Comparison of ENCODE assay signal across 20 mouse cellular contexts in the genomic region with DNA sequence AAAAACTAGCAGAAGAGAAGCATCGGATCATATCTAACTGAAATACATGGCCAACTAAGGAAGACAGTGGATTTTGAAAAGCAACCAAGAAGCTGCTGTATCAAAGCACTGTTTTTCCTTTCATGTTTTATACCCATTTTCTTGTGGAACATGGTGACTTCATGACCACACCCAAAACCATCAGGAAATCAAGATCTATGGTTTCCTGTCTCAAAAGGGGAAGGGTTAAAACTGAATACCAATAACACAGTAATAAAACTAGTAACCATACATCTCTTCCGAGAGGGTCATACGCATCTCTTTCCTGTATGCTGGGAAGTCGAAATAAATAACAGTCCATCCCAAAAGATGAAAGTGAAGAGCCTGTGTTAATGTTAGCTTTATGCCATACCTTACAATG.
DNase-seq lines count a peak whose midpoint lies in the region; ATAC-seq and TF ChIP-seq lines count a peak whose summit lies in the region.
"Had no signal": no experiment of that assay in that cellular context is flagged by ENCODE, and none has a peak within 500 bp of the region (broad histone marks: within the 10 kb centered on the region; RNA-seq: fewer than 3 reads in every experiment).

No protein-coding gene starts in this region.

- H3K9ac ChIP-seq in MEL (ENCODE audit: control insufficient read depth, low read depth, low read length, poor library complexity, severe bottlenecking), result no peak overlapping the region
- H3K9ac ChIP-seq in midbrain, embryonic 13.5 days (replicated peaks), result no peak overlapping the region
- no peak overlapping the region for H3K9ac ChIP-seq in midbrain, embryonic 11.5 days (ENCODE audit: low read length)
- H3K9ac ChIP-seq: embryonic facial prominence, embryonic 12.5 days; forebrain, embryonic 15.5 days; heart, embryonic 13.5 days; hindbrain, embryonic 12.5 days had no signal

- peak in 1 of 2 experiments; percentile 19; a peak in 1 of 4 replicates for TF ChIP-seq EP300 in MEL (IDR thresholded peaks at IDR 0.05; ENCODE audit: low read depth in 1 of 2, low read length in 2 of 2)

- H3K79me2 ChIP-seq in MEL (ENCODE audit: control insufficient read depth, insufficient read depth, low read length, poor library complexity), result no peaks in the 10 kb centered on the region

- TF ChIP-seq RAD21 in MEL (IDR thresholded peaks at IDR 0.05; ENCODE audit: low read depth, low read length), result no peak

- no peak overlapping the region for H3K4me3 ChIP-seq in MEL (ENCODE audit: control insufficient read depth in 1 of 2, insufficient read depth in 1 of 2, low read depth in 2 of 2, low read length in 2 of 2)
- H3K4me3 ChIP-seq in midbrain, embryonic 13.5 days (replicated peaks), result no peak overlapping the region
- H3K4me3 ChIP-seq in midbrain, embryonic 11.5 days (ENCODE audit: low read depth, low read length), result no peak overlapping the region
- H3K4me3 ChIP-seq: embryonic facial prominence, embryonic 12.5 days; forebrain, embryonic 15.5 days; heart, embryonic 13.5 days; hindbrain, embryonic 12.5 days had no signal

- no peak for TF ChIP-seq POLR2A in MEL (IDR thresholded peaks at IDR 0.05; ENCODE audit: control insufficient read depth in 1 of 2, insufficient read depth in 1 of 2, low read depth in 1 of 2, low read length in 2 of 2, poor library complexity in 1 of 2)

- peak; percentile 82 for ATAC-seq in inflammation-experienced regulatory T-cells, adult 6 months
- ATAC-seq in midbrain, embryonic 13.5 days, result no peak
- no peak for ATAC-seq in midbrain, embryonic 11.5 days (ENCODE audit: low FRiP score)
- ATAC-seq: forebrain, embryonic 15.5 days; hindbrain, embryonic 16.5 days; intestine, embryonic 16.5 days had no signal

- H3K27ac ChIP-seq in MEL (ENCODE audit: control insufficient read depth, low read depth, low read length), result peak overlapping the region; percentile 70
- H3K27ac ChIP-seq in midbrain, embryonic 13.5 days, result no peak overlapping the region
- H3K27ac ChIP-seq in midbrain, embryonic 11.5 days (ENCODE audit: low read depth, low read length), result no peak overlapping the region
- H3K27ac ChIP-seq: embryonic facial prominence, embryonic 12.5 days; forebrain, embryonic 15.5 days; heart, embryonic 13.5 days; hindbrain, embryonic 12.5 days had no signal

- WGBS in midbrain, embryonic 13.5 days, result 94% methylated on average over 4 of the region's 4 CpGs
- 94% methylated on average over 4 of the region's 4 CpGs for WGBS in midbrain, embryonic 11.5 days

- H3K9me3 ChIP-seq in MEL (replicated peaks; ENCODE audit: insufficient read depth, low read length), result no peaks in the 10 kb centered on the region
- H3K9me3 ChIP-seq in midbrain, embryonic 13.5 days, result no peaks in the 10 kb centered on the region
- H3K9me3 ChIP-seq in midbrain, embryonic 11.5 days (ENCODE audit: control insufficient read depth, low read length), result no peaks in the 10 kb centered on the region
- H3K9me3 ChIP-seq: forebrain, embryonic 15.5 days; heart, embryonic 13.5 days; hindbrain, embryonic 12.5 days had no signal

- H3K4me1 ChIP-seq in MEL (ENCODE audit: control insufficient read depth in 1 of 2, insufficient read depth in 2 of 2, low read length in 2 of 2), result peaks cover 9 to 26% of the 10 kb centered on the region in 2 experiments
- H3K4me1 ChIP-seq in midbrain, embryonic 13.5 days (replicated peaks), result no peaks in the 10 kb centered on the region
- H3K4me1 ChIP-seq in midbrain, embryonic 11.5 days (ENCODE audit: control insufficient read depth, insufficient read depth, low read length), result no peaks in the 10 kb centered on the region
- H3K4me1 ChIP-seq: embryonic facial prominence, embryonic 12.5 days; forebrain, embryonic 15.5 days; hindbrain, embryonic 12.5 days had no signal

- H3K4me2 ChIP-seq in midbrain, embryonic 13.5 days (replicated peaks), result no peak overlapping the region
- H3K4me2 ChIP-seq in midbrain, embryonic 11.5 days, result no peak overlapping the region
- H3K4me2 ChIP-seq: embryonic facial prominence, embryonic 12.5 days; forebrain, embryonic 15.5 days; heart, embryonic 13.5 days; hindbrain, embryonic 12.5 days had no signal

- TF ChIP-seq CTCF in MEL (IDR thresholded peaks at IDR 0.05 in 2 of 3, conservative IDR thresholded peaks at IDR 0.05 in 1 of 3; ENCODE audit: control insufficient read depth in 1 of 3, insufficient read depth in 1 of 3, low read depth in 2 of 3, low read length in 3 of 3, poor library complexity in 1 of 3, severe bottlenecking in 1 of 3), result no peak

- DNase-seq in CD4-positive helper T cell, adult 2 months (ENCODE audit: low read depth, low spot score), result peak; percentile 60
- peak; percentile 37 for DNase-seq in MEL (ENCODE audit: low read depth, low spot score)
- peak; percentile 23 for DNase-seq in splenic B cell, adult 2 months (ENCODE audit: low read depth, low spot score)
- no peak for DNase-seq in testis, postnatal 14 days (ENCODE audit: low spot score)
- DNase-seq in midbrain, embryonic 11.5 days (ENCODE audit: low spot score, missing footprints), result no peak
- DNase-seq: adrenal gland, postnatal 10 days; cerebellum, adult 11 months; cerebellum, adult 8-10 months; cerebellum, postnatal 14 days; gastrocnemius, postnatal 14 days; heart, postnatal 36 days had no signal

- H3K36me3 ChIP-seq in MEL (ENCODE audit: control insufficient read depth in 1 of 2, insufficient read depth in 2 of 2, low read length in 2 of 2), result peaks cover 0 to 29% of the 10 kb centered on the region in 2 experiments; a peak in 2 of 4 replicates
- H3K36me3 ChIP-seq in splenic B cell, adult 2 months (ENCODE audit: control insufficient read depth, insufficient read depth, low read length, poor library complexity, severe bottlenecking), result no peaks in the 10 kb centered on the region
- H3K36me3 ChIP-seq in midbrain, embryonic 13.5 days, result no peaks in the 10 kb centered on the region
- H3K36me3 ChIP-seq in midbrain, embryonic 11.5 days (ENCODE audit: control insufficient read depth, insufficient read depth, low read length), result no peaks in the 10 kb centered on the region
- H3K36me3 ChIP-seq: embryonic facial prominence, embryonic 12.5 days; forebrain, embryonic 15.5 days; hindbrain, embryonic 12.5 days had no signal

- no peaks in the 10 kb centered on the region for H3K27me3 ChIP-seq in MEL (ENCODE audit: control insufficient read depth in 1 of 2, insufficient read depth in 2 of 2, low read length in 2 of 2)
- H3K27me3 ChIP-seq in splenic B cell, adult 2 months (ENCODE audit: control insufficient read depth, insufficient read depth, low read length, poor library complexity, severe bottlenecking), result no peaks in the 10 kb centered on the region
- no peaks in the 10 kb centered on the region for H3K27me3 ChIP-seq in midbrain, embryonic 13.5 days
- H3K27me3 ChIP-seq in midbrain, embryonic 11.5 days (ENCODE audit: control insufficient read depth, insufficient read depth, low read length), result no peaks in the 10 kb centered on the region
- H3K27me3 ChIP-seq: CH12.LX; embryonic facial prominence, embryonic 12.5 days; forebrain, embryonic 15.5 days; heart, embryonic 13.5 days; hindbrain, embryonic 12.5 days had no signal

TF ChIP-seq in MEL, 35 proteins besides CTCF, POLR2A, EP300 and RAD21:
- no peak for TF ChIP-seq ZNF384 (IDR thresholded peaks at IDR 0.05; ENCODE audit: low read depth, low read length)
- TF ChIP-seq MYC (IDR thresholded peaks at IDR 0.05; ENCODE audit: low read depth, low read length), result no peak
- no peak for TF ChIP-seq MAX (IDR thresholded peaks at IDR 0.05; ENCODE audit: low read length)
- no peak for TF ChIP-seq CHD1 (IDR thresholded peaks at IDR 0.05; ENCODE audit: low read depth, low read length)
- TF ChIP-seq TAL1 (IDR thresholded peaks at IDR 0.05; ENCODE audit: low read length), result no peak
- TF ChIP-seq RCOR1 (IDR thresholded peaks at IDR 0.05; ENCODE audit: low read depth, low read length), result no peak
- no peak for TF ChIP-seq CHD2 (IDR thresholded peaks at IDR 0.05; ENCODE audit: low read length)
- TF ChIP-seq MXI1 (IDR thresholded peaks at IDR 0.05; ENCODE audit: low read depth, low read length), result no peak
- no peak for TF ChIP-seq E2F4 (IDR thresholded peaks at IDR 0.05; ENCODE audit: borderline replicate concordance, low read depth, low read length)
- TF ChIP-seq ZMIZ1 (IDR thresholded peaks at IDR 0.05; ENCODE audit: low read depth, low read length), result no peak
- no peak for TF ChIP-seq USF1 (IDR thresholded peaks at IDR 0.05; ENCODE audit: low read depth, low read length)
- no peak for TF ChIP-seq JUND (IDR thresholded peaks at IDR 0.05; ENCODE audit: low read depth, low read length)
- no peak for TF ChIP-seq KAT2A (conservative IDR thresholded peaks at IDR 0.05; ENCODE audit: low read depth, low read length)
- no peak for TF ChIP-seq TCF12 (IDR thresholded peaks at IDR 0.05; ENCODE audit: low read depth, low read length)

Comparison
In these comparisons a context has a peak if more than half of its experiments do, and no peak if none do; other contexts are left out.
1. DNase-seq: peak in CD4-positive helper T cell, adult 2 months (single experiment), MEL (single experiment) and splenic B cell, adult 2 months (single experiment); none in testis, postnatal 14 days (single experiment) and midbrain, embryonic 11.5 days (single experiment).